Mouse (Mus musculus) stomach, embryonic 14.5 days (tissue): ENCODE measurements around the gene Tbx18. TPM values are rescaled to one million over a fixed set of nuclear protein-coding genes. Genes with fewer than 3 reads are reported as not detected.
A peak's percentile ranks its signal among the peaks of the same experiment; 100 is the strongest.

Experiments
- ATAC-seq: fragments of 200-750 bp; cut with Nextera tagmentation; 2 replicates; pipeline ENCODE4 v1.8.0; 2017; ENCODE audit warnings: low read depth, moderate TSS enrichment; ENCODE audit not compliant: insufficient number of reproducible peaks, insufficient read depth, low FRiP score
- H3K27ac ChIP-seq: fragments of 300-500 bp; sonication (generic); 2 replicates; pipeline ENCODE4 v1.5.1; 2014; ENCODE audit warnings: mild to moderate bottlenecking, low read length, moderate library complexity, mixed read lengths
- H3K27me3 ChIP-seq: fragments of 300-500 bp; sonication (generic); 2 replicates; pipeline ENCODE4 v1.6.1; 2014; ENCODE audit warnings: low read length, control low read depth, mixed read lengths; ENCODE audit not compliant: control insufficient read depth, insufficient read depth
- H3K36me3 ChIP-seq: fragments of 300-500 bp; sonication (generic); 2 replicates; pipeline ENCODE4 v1.6.1; 2014; ENCODE audit warnings: mild to moderate bottlenecking, control low read depth, low read length, moderate library complexity, mixed read lengths; ENCODE audit not compliant: control insufficient read depth, insufficient read depth
- H3K4me1 ChIP-seq: fragments of 300-500 bp; sonication (generic); 2 replicates; pipeline ENCODE4 v1.6.1; 2014; ENCODE audit warnings: low read length, control low read depth, mixed read lengths; ENCODE audit not compliant: control insufficient read depth, insufficient read depth
- H3K4me2 ChIP-seq: fragments of 300-500 bp; sonication (generic); replicated peaks from 2 replicates; pipeline ENCODE4 v1.6.1; 2014; ENCODE audit warnings: low read depth, low read length, control low read depth
- H3K4me3 ChIP-seq: fragments of 300-500 bp; sonication (generic); 2 replicates; pipeline ENCODE4 v1.5.1; 2014; ENCODE audit warnings: low read depth, low read length, control low read depth
- H3K9ac ChIP-seq: fragments of 300-500 bp; sonication (generic); replicated peaks from 2 replicates; pipeline ENCODE4 v1.6.1; 2014; ENCODE audit warnings: low read depth, mild to moderate bottlenecking, control low read depth, low read length, moderate library complexity, mixed read lengths
- H3K9me3 ChIP-seq: fragments of 300-500 bp; sonication (generic); 2 replicates; pipeline ENCODE4 v1.6.1; 2016; ENCODE audit warnings: low read depth, low read length, control low read depth; ENCODE audit not compliant: control insufficient read depth
- WGBS: fragments of 180-500 bp; shearing (Covaris S2); extraction: QIAGEN DNeasy Blood & Tissue Kit; methylation state at CpG from one replicate; pipeline ENCODE4 v1.1.7; 2014; 5-methylcytosine and 5-hydroxymethylcytosine counted together
- polyA plus RNA-seq: library from polyadenylated mRNA; unstranded; fragments of >200 nt; fragmentation: Nextera tagmentation; extraction: Ambion mirVana; gene quantifications from 2 replicates; pipeline ENCODE4 v1.2.1, GENCODE M21; 2014

Gene Tbx18
- polyA plus RNA-seq, 1 experiment from 2014 or later = 0.51 TPM

- Histone ChIP-seq H3K4me3 (peak overlapping the region; percentile 40), H3K27ac (no peak overlapping the region), H3K4me2 (peak overlapping the region; percentile 58), H3K27me3 (peaks cover 38% of the 10 kb centered on the region), H3K9ac (no peak overlapping the region), H3K9me3 (no peaks in the 10 kb centered on the region), H3K4me1 (peaks cover 9% of the 10 kb centered on the region; the same call in 1 of the 2 replicates), H3K36me3 (no peaks in the 10 kb centered on the region)
- ATAC-seq = peak; percentile 64
- WGBS = under 1% methylated on average over 75 of the region's 75 CpGs
Measured at GRCm38 (mm10) chr9:87729316-87730270, 1.5 kb downstream of the Tbx18 start.

GRCm38 (mm10) chr9:87728107-87728506, 3.0 kb downstream of the Tbx18 start:
- ATAC-seq = no peak
- H3K36me3 ChIP-seq = no peaks in the 10 kb centered on the region
- 20% methylated on average over 3 of the region's 3 CpGs for WGBS
- H3K27me3 ChIP-seq = peaks cover 42% of the 10 kb centered on the region
- no peaks in the 10 kb centered on the region for H3K9me3 ChIP-seq
- H3K4me1 ChIP-seq = peaks cover 9% of the 10 kb centered on the region; the same call in 1 of the 2 replicates
- no peak overlapping the region for H3K27ac ChIP-seq
- H3K9ac ChIP-seq = no peak overlapping the region
- H3K4me2 ChIP-seq = no peak overlapping the region
- H3K4me3 ChIP-seq = no peak overlapping the region

DNA sequence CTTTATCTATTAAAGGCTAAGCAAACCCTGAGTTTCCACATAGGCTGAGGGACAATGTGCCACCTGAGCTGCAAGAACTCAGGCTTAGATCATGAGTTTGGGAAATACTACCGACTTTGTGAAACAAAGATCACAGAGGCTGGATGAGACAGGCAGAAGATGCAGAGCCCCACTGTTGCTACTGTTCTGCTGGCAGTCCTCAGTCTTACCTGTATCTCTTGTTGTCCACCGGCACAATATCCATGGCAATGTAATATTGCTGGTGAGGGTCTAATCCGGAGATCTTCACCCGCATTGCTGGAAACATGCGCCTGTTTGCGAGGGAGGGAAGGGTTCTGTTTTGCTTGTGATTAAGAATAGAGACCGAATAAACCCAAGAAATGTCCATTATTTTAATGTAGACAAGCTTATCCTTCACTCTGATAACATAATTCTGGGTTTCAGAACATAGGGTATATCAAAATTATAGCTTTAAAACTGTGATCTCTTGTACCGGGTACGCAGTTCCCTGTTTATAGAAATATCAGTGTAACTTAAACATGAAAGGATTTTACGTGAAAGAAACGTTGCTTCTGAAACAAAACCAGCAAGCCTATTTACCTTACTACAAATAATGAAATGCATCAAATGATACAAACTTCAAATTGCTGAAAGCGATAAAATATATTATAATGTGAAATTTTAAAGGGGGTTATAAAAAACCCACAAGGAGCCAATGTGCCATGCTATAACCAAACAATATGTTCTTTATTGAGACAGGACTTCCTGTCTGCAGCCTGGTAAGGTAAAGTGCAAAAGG, 3.7 kb downstream of the Tbx18 start:
- no peak overlapping the region for H3K4me2 ChIP-seq
- H3K27ac ChIP-seq = no peak overlapping the region
- no peak for ATAC-seq
- H3K36me3 ChIP-seq = no peaks in the 10 kb centered on the region
- peaks cover 34% of the 10 kb centered on the region for H3K27me3 ChIP-seq
- no peaks in the 10 kb centered on the region for H3K9me3 ChIP-seq
- 19% methylated on average over 12 of the region's 12 CpGs for WGBS
- H3K9ac ChIP-seq = no peak overlapping the region
- H3K4me3 ChIP-seq = no peak overlapping the region
- peaks cover 9% of the 10 kb centered on the region; the same call in 1 of the 2 replicates for H3K4me1 ChIP-seq

DNA sequence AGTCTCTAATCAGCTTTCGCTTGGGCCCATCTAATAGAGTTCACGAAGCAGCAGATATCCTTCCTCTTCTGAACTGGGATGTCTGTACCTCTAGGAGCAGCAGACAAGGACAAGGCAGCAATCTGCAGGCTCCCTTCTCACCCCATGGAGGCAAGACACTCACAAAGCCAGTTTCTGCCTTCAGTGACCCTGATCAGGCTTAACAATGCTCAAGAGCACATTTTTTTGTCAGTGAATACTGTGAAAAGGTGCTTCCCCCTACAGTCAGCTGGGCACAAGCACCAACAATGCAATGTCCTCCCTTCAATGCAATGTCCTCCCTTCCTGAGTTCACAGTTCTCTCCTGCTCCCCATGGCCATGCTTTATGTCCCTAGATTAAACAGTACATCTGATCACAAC, 9.3 kb downstream of the Tbx18 start:
- Histone ChIP-seq H3K4me1 (no peaks in the 10 kb centered on the region), H3K36me3 (no peaks in the 10 kb centered on the region), H3K27ac (no peak overlapping the region), H3K9me3 (no peaks in the 10 kb centered on the region), H3K27me3 (peaks cover 12% of the 10 kb centered on the region; the same call in 1 of the 2 replicates), H3K4me3 (no peak overlapping the region), H3K9ac (no peak overlapping the region), H3K4me2 (no peak overlapping the region)
- ATAC-seq = no peak
- 70% methylated on average over 2 of the region's 2 CpGs for WGBS

- Histone ChIP-seq H3K4me2 (no peak overlapping the region), H3K9me3 (no peaks in the 10 kb centered on the region), H3K4me1 (no peaks in the 10 kb centered on the region), H3K27me3 (no peaks in the 10 kb centered on the region), H3K36me3 (no peaks in the 10 kb centered on the region), H3K4me3 (no peak overlapping the region), H3K9ac (no peak overlapping the region), H3K27ac (no peak overlapping the region)
- ATAC-seq = no peak
- 61% methylated on average over 4 of the region's 4 CpGs for WGBS
Measured at GRCm38 (mm10) chr9:87710360-87710759, 20.7 kb downstream of the Tbx18 start.

- H3K4me2 ChIP-seq = no peak overlapping the region
- H3K27ac ChIP-seq = no peak overlapping the region
- no peak overlapping the region for H3K4me3 ChIP-seq
- no peak for ATAC-seq
- H3K4me1 ChIP-seq = no peaks in the 10 kb centered on the region; the same call in 1 of the 2 replicates
- no peaks in the 10 kb centered on the region for H3K27me3 ChIP-seq
- no peak overlapping the region for H3K9ac ChIP-seq
- H3K9me3 ChIP-seq = no peaks in the 10 kb centered on the region
- H3K36me3 ChIP-seq = no peaks in the 10 kb centered on the region
Measured at GRCm38 (mm10) chr9:87708151-87708550, 22.9 kb downstream of the Tbx18 start.

- no peaks in the 10 kb centered on the region for H3K36me3 ChIP-seq
- no peaks in the 10 kb centered on the region for H3K27me3 ChIP-seq
- H3K9me3 ChIP-seq = no peaks in the 10 kb centered on the region
- WGBS = 49% methylated on average over 2 of the region's 2 CpGs
- no peaks in the 10 kb centered on the region; the same call in 1 of the 2 replicates for H3K4me1 ChIP-seq
- H3K4me2 ChIP-seq = no peak overlapping the region
- H3K27ac ChIP-seq = no peak overlapping the region
- H3K9ac ChIP-seq = no peak overlapping the region
- no peak for ATAC-seq
- H3K4me3 ChIP-seq = no peak overlapping the region
Measured at GRCm38 (mm10) chr9:87702267-87702666, 28.8 kb downstream of the Tbx18 start.

DNA sequence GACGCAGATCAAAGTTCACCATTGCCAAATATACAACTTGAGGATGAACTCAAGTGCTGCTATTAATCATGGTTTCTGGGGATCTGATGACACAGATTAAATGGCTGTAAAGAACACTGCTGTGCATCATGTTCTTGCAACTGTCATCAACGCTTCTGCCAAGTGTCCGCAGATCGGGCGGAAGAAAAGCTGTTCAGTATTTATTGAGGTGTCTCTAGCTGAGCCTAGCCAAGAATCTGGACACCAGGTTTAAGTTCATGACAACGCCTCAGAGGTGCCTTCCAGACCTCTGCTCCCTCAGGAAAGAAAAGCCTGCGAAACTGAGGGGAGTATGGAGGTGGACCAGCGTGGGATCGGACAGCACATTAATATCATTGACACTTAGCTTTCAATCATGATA, 44.1 kb downstream of the Tbx18 start:
- Histone ChIP-seq H3K9ac (no peak overlapping the region), H3K9me3 (no peaks in the 10 kb centered on the region), H3K4me2 (no peak overlapping the region), H3K27ac (no peak overlapping the region), H3K27me3 (no peaks in the 10 kb centered on the region), H3K4me1 (no peaks in the 10 kb centered on the region), H3K4me3 (no peak overlapping the region), H3K36me3 (no peaks in the 10 kb centered on the region)
- 49% methylated on average over 9 of the region's 9 CpGs for WGBS
- no peak for ATAC-seq
